Mouse (Mus musculus): ENCODE data around the gene Hoxd1. TPM values are rescaled to one million over a fixed set of nuclear protein-coding genes. Genes with fewer than 3 reads are reported as not detected.

Hoxd1 gene
- total and polyA plus RNA-seq, 2 experiments from 2014 or later = not detected

DNA sequence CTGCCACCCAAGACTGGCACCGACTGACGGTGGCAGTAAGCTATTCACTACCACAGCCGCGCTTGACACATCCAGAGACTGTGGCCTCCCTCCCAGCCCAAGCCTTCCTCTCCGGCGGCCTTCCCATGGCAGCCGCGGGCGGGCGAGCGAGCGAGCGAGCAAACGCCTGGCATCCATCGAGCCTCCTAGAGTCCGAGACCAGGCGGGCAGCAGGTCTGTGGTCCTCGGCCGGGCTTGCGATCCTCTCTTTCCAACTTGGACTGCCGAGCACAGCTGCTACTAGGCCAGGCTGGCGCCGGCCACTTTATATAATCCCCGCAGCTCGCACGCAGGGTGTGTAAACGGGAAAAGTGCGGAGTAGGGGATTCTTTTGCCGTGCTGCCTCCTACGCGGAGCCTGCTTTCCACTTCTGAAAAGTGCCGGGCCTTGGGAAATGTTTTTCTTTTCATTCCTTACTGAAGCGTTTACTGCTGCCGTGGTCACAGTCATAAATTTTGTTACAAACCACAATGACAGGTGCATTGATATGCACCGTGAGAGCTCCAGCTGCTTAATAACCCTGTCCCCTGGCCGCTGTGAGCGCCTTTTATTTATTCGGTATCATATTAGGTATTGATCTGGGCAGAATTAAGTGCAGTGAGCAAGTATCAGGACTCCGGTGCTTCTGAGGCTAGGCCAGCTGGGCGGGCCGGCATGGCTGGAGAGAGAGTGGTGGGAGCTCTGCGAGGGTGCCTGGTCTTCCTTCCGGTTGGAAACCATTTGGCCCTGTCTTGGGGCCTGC is 22.3 kb upstream of the Hoxd1 start:
- 3% methylated on average over 43 of the region's 43 CpGs for WGBS
- TF ChIP-seq CTCF (IDR thresholded peaks at IDR 0.05; ENCODE audit: low read depth) (no peak), EP300 (IDR thresholded peaks at IDR 0.05; ENCODE audit: low read depth) (no peak)
- no peaks in the 10 kb centered on the region for H3K36me3 ChIP-seq (replicated peaks; ENCODE audit: control insufficient read depth, insufficient read depth, low read length)
- no peak overlapping the region for H3K4me3 ChIP-seq (ENCODE audit: low read depth, low read length)
- peaks cover 99% of the 10 kb centered on the region for H3K27me3 ChIP-seq (ENCODE audit: control insufficient read depth, insufficient read depth, low read length)
- no peaks in the 10 kb centered on the region for H3K4me1 ChIP-seq (ENCODE audit: control insufficient read depth, insufficient read depth)
- no peak overlapping the region for H3K4me2 ChIP-seq (ENCODE audit: low read depth, low read length)
- H3K9ac ChIP-seq (replicated peaks; ENCODE audit: low read depth, low read length) = no peak overlapping the region
- no peaks in the 10 kb centered on the region for H3K9me3 ChIP-seq (replicated peaks; ENCODE audit: control insufficient read depth, low read length)
- no peak overlapping the region for H3K27ac ChIP-seq (ENCODE audit: low read depth)
- ATAC-seq (ENCODE audit: insufficient read depth, low read depth) (no peak), DNase-seq (ENCODE audit: low spot score) (no peak)

DNA sequence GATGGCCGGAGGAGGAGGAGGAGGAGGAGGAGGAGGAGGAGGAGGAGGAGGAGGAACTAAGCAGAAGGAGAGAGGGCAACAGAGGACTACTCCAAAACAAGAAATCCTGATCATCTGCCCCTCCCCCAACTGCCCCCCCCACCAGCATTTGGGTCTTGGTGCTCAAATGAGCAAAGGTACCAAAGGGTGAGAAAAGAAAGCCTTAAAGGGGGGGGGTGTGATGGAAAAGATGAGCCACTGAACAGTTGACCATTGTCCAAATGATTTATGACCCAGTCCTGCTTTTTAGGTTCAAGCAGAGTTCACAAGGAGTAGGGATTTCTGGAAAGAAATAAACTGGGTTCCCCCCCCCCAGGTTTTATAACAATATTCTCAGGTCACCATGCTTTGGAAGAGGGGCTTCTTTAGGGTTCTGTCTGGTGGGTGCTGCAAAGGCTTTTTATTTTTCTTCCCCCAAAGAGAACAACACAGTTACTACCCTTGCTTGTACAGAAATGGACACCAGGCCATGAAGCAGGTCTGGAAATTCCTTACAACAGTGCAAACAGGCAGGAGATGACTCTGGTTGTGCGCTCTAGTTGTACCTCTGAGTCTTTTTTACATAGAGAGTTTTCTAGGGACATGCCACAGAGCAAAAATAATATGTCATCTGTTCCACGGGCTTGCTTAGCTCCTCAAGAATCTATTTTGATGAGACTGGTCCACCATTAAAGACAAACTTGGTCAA is 21.4 kb upstream of the Hoxd1 start:
- DNase-seq (ENCODE audit: low spot score) (no peak), ATAC-seq (ENCODE audit: insufficient read depth, low read depth) (no peak)
- Histone ChIP-seq H3K4me1 (ENCODE audit: control insufficient read depth, insufficient read depth) (no peaks in the 10 kb centered on the region), H3K9me3 (replicated peaks; ENCODE audit: control insufficient read depth, low read length) (no peaks in the 10 kb centered on the region), H3K4me3 (ENCODE audit: low read depth, low read length) (no peak overlapping the region), H3K27me3 (ENCODE audit: control insufficient read depth, insufficient read depth, low read length) (peaks cover 99% of the 10 kb centered on the region), H3K4me2 (ENCODE audit: low read depth, low read length) (no peak overlapping the region), H3K36me3 (replicated peaks; ENCODE audit: control insufficient read depth, insufficient read depth, low read length) (no peaks in the 10 kb centered on the region), H3K27ac (ENCODE audit: low read depth) (no peak overlapping the region), H3K9ac (replicated peaks; ENCODE audit: low read depth, low read length) (no peak overlapping the region)
- TF ChIP-seq CTCF (IDR thresholded peaks at IDR 0.05; ENCODE audit: low read depth) (no peak), EP300 (IDR thresholded peaks at IDR 0.05; ENCODE audit: low read depth) (no peak)
- 52% methylated on average over 2 of the region's 3 CpGs for WGBS

DNA sequence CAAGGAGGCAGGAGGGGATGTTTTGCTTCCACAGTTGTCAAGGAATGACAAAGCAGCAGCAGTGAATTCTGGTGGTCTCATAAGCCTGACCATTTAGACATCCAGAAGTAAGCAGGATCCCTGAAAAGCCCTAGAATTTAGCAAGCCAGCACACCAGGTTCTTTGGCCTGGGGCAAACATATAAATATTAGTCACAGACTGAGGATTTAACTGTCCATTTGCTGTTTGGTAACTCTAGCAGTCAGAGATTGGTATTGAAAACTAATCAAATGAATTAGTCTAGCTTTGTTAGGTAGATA is 20.9 kb upstream of the Hoxd1 start:
- ATAC-seq (ENCODE audit: insufficient read depth, low read depth) = no peak
- no peaks in the 10 kb centered on the region for H3K36me3 ChIP-seq (replicated peaks; ENCODE audit: control insufficient read depth, insufficient read depth, low read length)

DNA sequence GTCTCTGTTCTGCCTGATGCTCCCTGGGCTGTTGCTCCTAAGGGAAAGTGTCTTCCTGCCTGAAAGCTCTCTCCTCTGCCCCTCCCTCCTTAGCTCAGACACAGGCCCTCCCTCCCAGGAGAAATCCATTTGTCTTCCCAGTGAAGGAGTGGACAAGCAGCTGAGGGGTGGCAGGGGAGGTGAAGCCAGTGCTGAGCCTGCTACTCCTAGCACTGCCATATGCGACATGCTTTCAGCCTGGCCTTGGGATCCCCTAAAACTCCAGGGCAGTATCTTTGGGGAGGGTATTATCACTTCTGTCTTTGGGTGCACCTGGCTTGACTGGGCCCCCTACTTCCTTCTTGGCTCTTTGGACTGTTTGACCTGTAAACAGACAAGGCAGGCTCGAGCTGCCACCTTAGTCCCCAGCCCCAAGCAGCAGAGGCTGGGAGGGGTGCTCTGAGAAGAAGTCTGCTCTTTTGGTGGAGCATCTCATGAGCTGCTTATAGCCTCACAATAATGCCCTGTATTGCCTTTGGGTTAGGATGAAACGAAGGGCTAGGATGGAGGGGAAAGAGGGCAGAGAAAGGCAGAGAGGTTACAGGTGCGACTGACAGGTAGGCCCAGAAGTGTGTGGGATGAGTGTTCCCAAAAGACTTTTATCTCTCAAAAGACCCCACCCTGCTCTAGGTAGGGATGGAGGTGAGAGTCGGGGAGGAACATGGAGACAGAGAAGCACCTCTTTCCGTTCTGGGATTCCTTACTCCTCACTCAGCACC is 17.1 kb upstream of the Hoxd1 start:
- no peaks in the 10 kb centered on the region for H3K9me3 ChIP-seq (replicated peaks; ENCODE audit: control insufficient read depth, low read length)
- no peaks in the 10 kb centered on the region for H3K36me3 ChIP-seq (replicated peaks; ENCODE audit: control insufficient read depth, insufficient read depth, low read length)
- no peak for DNase-seq (ENCODE audit: low spot score)
- no peaks in the 10 kb centered on the region for H3K4me1 ChIP-seq (ENCODE audit: control insufficient read depth, insufficient read depth)
- TF ChIP-seq EP300 (IDR thresholded peaks at IDR 0.05; ENCODE audit: low read depth) (no peak), CTCF (IDR thresholded peaks at IDR 0.05; ENCODE audit: low read depth) (no peak)
- H3K27me3 ChIP-seq (ENCODE audit: control insufficient read depth, insufficient read depth, low read length) = peaks cover 99% of the 10 kb centered on the region
- ATAC-seq (ENCODE audit: insufficient read depth, low read depth) = no peak
- H3K9ac ChIP-seq (replicated peaks; ENCODE audit: low read depth, low read length) = no peak overlapping the region
- 7% methylated on average over 6 of the region's 6 CpGs for WGBS
- H3K4me2 ChIP-seq (ENCODE audit: low read depth, low read length) = no peak overlapping the region
- no peak overlapping the region for H3K27ac ChIP-seq (ENCODE audit: low read depth)
- no peak overlapping the region for H3K4me3 ChIP-seq (ENCODE audit: low read depth, low read length)

More for the DNA sequence above, 20.9 kb upstream of the Hoxd1 start:
- no peaks in the 10 kb centered on the region for H3K9me3 ChIP-seq (replicated peaks; ENCODE audit: control insufficient read depth, low read length)
- no peak for TF ChIP-seq CTCF (IDR thresholded peaks at IDR 0.05; ENCODE audit: low read depth)
- TF ChIP-seq EP300 (IDR thresholded peaks at IDR 0.05; ENCODE audit: low read depth) = no peak
- H3K4me3 ChIP-seq (ENCODE audit: low read depth, low read length) = no peak overlapping the region
- no peak overlapping the region for H3K27ac ChIP-seq (ENCODE audit: low read depth)
- H3K4me1 ChIP-seq (ENCODE audit: control insufficient read depth, insufficient read depth) = no peaks in the 10 kb centered on the region
- DNase-seq (ENCODE audit: low spot score) = no peak
- no peak overlapping the region for H3K4me2 ChIP-seq (ENCODE audit: low read depth, low read length)
- H3K27me3 ChIP-seq (ENCODE audit: control insufficient read depth, insufficient read depth, low read length) = peaks cover 99% of the 10 kb centered on the region
- no peak overlapping the region for H3K9ac ChIP-seq (replicated peaks; ENCODE audit: low read depth, low read length)

DNA sequence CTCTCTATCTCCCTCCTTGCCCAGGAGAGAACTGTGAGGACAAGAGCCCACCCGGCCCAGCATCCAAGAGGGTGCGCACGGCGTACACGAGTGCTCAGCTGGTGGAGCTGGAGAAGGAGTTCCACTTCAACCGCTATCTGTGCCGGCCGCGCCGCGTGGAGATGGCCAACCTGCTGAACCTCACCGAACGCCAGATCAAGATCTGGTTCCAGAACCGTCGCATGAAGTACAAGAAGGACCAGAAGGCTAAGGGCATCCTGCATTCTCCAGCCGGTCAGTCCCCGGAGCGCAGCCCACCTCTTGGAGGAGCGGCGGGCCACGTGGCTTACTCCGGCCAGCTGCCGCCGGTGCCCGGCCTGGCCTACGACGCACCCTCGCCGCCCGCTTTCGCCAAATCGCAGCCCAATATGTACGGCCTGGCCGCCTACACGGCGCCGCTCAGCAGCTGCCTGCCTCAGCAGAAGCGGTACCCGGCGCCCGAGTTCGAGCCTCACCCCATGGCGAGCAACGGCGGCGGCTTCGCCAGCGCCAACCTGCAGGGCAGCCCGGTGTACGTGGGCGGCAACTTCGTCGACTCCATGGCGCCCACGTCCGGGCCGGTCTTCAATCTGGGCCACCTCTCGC is 16.4 kb upstream of the Hoxd1 start:
- ATAC-seq (ENCODE audit: insufficient read depth, low read depth) (no peak), DNase-seq (ENCODE audit: low spot score) (no peak)
- TF ChIP-seq CTCF (IDR thresholded peaks at IDR 0.05; ENCODE audit: low read depth) (no peak), EP300 (IDR thresholded peaks at IDR 0.05; ENCODE audit: low read depth) (no peak)
- Histone ChIP-seq H3K27me3 (ENCODE audit: control insufficient read depth, insufficient read depth, low read length) (peaks cover 99% of the 10 kb centered on the region), H3K36me3 (replicated peaks; ENCODE audit: control insufficient read depth, insufficient read depth, low read length) (no peaks in the 10 kb centered on the region), H3K4me2 (ENCODE audit: low read depth, low read length) (no peak overlapping the region), H3K9me3 (replicated peaks; ENCODE audit: control insufficient read depth, low read length) (no peaks in the 10 kb centered on the region), H3K9ac (replicated peaks; ENCODE audit: low read depth, low read length) (no peak overlapping the region), H3K27ac (ENCODE audit: low read depth) (no peak overlapping the region), H3K4me1 (ENCODE audit: control insufficient read depth, insufficient read depth) (no peaks in the 10 kb centered on the region), H3K4me3 (ENCODE audit: low read depth, low read length) (peak overlapping the region; percentile 18; the same call in 1 of the 2 replicates)
- WGBS = 3% methylated on average over 58 of the region's 58 CpGs
